Mouse (Mus musculus) stomach, postnatal 0 days (tissue): ENCODE measurements around the gene Lmx1a.

Experiments used
- CTCF ChIP-seq: IDR thresholded peaks from 2 replicates; pipeline ENCODE4 v1.5.1; 2016; ENCODE audit warnings: antibody characterized with exemption, low read depth, mild to moderate bottlenecking, moderate library complexity
- EP300 ChIP-seq: optimal IDR thresholded peaks from 2 replicates; pipeline ENCODE3; 2016; ENCODE audit warnings: antibody characterized with exemption

DNA sequence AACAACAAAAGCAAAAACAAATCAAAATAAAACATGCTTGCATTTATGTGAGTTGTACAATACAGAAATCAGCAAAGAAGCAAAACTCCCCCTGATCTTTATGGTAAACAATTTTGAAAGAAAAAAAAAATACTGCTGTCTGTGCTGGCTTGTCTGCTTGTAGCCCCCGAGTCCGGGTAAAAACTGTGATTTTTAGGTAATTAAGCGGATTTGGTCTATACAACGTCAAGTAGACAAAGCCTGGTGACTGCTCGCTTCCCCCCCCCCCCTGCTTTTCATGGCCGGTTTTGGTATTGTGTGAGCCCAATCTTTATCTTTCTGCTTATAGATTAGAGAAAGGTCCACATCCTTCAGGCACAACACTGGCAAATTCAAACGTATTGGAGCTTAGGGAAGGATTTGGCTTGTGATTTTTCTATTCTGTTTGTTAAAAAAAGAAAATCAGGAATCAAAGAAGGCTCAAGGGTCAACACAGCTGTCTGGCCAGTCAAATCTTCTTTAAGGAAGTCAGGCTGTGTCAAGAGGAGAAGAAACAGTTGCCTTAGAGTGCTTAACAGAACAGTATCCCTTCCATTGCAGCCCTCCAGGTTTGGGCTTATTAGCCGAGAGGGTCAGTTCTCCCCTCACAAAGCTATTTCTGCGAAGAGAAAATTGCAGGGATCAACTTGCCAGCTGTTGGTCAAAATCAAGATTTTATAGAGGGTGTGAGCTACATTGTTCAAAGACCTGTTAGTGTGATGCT lies 4.6 kb downstream of the Lmx1a start:
- TF ChIP-seq CTCF = no peak
- no peak for TF ChIP-seq EP300
